Mouse (Mus musculus) CD4-positive, CD25-positive, alpha-beta regulatory T cell, adult 9 weeks (primary cell): Measurements from ENCODE around the gene Cfap157. TPM values are rescaled to one million over a fixed set of nuclear protein-coding genes. Genes with fewer than 3 reads are reported as not detected.

ENCODE experiments used
- polyA plus RNA-seq: library from polyadenylated mRNA; unstranded; fragments of 100-300 nt; shearing (Covaris generic); gene quantifications from one replicate; pipeline ENCODE4 v1.2.1, GENCODE M21; 2017

The Cfap157 gene
- not detected for polyA plus RNA-seq

DNA sequence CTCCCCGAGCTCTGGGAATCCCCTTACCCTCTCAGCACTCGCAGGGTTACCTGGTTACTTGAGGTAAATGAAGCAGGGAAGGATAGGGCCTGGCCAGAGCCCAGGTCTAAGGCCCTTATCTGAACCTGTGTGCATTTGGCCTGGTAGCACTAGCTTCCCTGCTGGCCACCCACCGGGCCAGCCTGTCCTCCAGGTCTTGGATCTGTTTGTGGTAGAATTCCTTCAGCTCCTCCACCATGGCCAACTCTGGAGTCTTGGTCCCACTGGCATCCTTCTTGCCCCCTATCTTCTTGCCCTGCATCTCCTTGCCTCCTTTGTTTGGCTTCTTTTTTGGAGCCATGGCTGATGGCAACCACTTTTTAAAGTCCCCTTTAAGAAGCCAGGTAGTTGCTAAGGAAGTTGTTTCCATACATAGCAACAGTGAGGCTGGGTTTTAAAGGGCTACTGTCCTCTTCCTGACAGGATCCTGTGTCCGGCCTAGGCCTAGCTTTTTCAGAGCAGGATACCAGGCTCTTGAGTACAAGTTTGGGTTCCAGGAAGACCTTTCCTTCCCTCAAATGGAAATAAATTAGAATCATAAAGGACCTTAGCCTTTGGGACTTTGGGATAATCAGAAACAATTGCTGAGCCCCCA, at the start of gene Cfap157:
TSS of gene Cfap157 (minus strand) at position 381 of the 634 bp plus-strand sequence.

DNA sequence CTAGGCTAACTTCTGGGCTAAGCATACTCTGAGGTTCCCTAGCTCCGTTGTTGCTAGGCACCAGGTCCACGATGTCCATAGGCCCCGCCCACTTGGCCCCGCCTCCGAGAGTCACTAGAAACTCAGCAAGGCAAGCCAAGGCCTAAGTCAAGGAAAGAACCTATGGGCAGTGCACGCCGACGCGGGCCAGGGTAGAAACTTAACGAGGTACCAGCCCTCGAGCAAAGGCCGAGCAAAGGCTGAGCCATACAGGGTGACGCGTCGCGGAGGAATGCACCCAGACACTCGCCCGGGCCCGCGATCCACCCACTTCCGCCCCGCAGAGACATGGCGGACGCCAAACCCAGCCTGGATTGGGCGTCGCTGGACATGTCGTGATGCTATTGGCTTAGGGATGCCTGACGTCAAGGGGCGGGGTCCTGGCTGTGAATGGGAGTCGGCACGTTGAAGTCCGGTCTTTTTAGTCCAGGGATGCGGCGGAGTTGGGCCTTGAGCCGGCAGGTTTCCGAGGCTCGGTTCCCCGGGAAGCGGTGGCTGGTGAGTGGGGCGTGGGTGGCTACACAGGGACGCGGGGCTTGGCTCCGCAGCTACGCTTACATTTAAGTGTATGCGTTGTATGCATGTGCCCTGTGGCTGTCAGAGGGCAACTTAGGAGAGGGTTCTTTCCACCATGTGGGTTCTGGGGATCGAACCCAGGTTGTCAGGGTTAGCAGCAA, 8.7 kb downstream of the Cfap157 start, which contains the start of the genes Ttc16 and Ptrh1:
TSS of gene Ttc16 (minus strand) at position 275 of the 716 bp plus-strand sequence.
TSS of gene Ptrh1 (plus strand) at position 428 of the 716 bp plus-strand sequence.

DNA sequence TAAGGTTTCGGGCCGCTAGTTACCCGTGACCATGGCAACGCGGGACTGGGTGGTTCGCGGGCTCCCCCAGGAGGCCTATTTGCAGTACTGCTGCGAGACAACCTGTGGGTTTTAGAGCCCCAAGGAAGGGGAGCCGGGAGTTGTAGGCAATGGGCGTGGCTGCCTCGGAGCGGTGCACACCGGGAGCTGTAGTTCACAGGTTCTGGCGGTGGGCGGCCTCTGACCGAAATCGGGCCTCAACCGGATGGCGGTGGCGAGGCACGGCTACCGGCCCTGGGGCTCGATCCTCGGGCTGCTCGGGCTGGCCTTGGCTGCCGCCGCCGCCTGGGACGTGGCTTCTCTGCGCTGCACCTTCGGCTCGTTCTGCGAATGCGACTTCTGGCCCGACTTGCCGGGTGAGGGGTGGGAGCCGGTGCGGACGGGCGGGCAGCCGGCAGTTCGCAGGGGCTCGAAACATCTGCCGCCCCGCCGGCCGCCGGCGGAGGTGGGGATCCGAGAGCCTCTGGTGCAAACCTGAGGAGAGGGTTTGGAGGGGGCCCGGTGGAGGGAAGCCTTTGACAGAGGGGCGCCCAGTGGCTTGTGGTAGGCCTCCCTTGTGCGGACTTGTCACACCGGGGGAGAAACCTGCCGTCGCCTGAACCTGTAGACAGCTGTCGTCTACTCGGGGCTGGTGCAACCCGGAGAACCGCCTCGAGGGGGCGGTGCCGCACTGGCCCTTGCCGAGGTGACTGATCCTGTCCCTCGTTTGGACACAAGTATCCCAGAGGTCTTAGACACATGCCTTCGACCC, 27.0 kb downstream of the Cfap157 start, which contains the start of gene Tor2a:
TSS of gene Tor2a (plus strand) at position 179 of the 790 bp plus-strand sequence.

DNA sequence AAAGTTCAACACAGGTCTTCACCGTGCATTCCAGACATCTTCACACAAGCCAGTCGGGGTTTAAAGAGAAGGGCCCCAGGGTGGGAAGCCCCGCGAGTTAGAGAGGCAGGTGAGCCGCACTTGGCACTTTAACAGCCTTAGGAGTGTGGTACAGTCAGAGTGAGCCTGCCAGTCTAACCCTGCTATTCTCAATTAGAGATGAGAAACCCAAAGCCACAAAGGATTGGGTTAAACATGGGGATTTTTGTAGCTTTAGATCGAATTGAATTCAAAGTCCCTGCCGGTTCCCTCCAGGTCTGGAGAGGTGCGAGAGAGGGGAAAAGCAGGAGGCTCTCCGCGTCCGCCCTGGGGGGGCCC, 43.3 kb downstream of the Cfap157 start, which contains the start of gene 6330409D20Rik:
TSS of gene 6330409D20Rik (minus strand) at position 101 of the 357 bp plus-strand sequence.

Other genes starting within 250 kb of the Cfap157 start
- 67.8 TPM for gene Fam102a, start 249.1 kb downstream of the Cfap157 start, polyA plus RNA-seq
- gene Dpm2, start 213.6 kb downstream of the Cfap157 start, polyA plus RNA-seq: 161 TPM
- gene Pip5kl1, start 209.6 kb downstream of the Cfap157 start, polyA plus RNA-seq: not detected
- not detected for gene 9430097D07Rik, start 208.7 kb downstream of the Cfap157 start, polyA plus RNA-seq
- 57.7 TPM for gene St6galnac4, start 197.3 kb downstream of the Cfap157 start, polyA plus RNA-seq
- gene St6galnac6, start 184.7 kb downstream of the Cfap157 start, polyA plus RNA-seq: 3.9 TPM
- not detected for gene Ak1, start 162.7 kb downstream of the Cfap157 start, polyA plus RNA-seq
- gene Eng, start 137.8 kb downstream of the Cfap157 start, polyA plus RNA-seq: 0.07 TPM
- gene Fpgs, start 80.3 kb downstream of the Cfap157 start, polyA plus RNA-seq: 22.8 TPM
- gene Cdk9, start 71.4 kb downstream of the Cfap157 start, polyA plus RNA-seq: 27.3 TPM
- gene Sh2d3c, start 63.4 kb downstream of the Cfap157 start, polyA plus RNA-seq: 126 TPM
- 0.50 TPM for gene 6330409D20Rik, start 43.4 kb downstream of the Cfap157 start, polyA plus RNA-seq
- gene Tor2a, start 27.2 kb downstream of the Cfap157 start, polyA plus RNA-seq: 54.6 TPM
- 1.6 TPM for gene Ttc16, start 8.8 kb downstream of the Cfap157 start, polyA plus RNA-seq
- gene Ptrh1, start 8.6 kb downstream of the Cfap157 start, polyA plus RNA-seq: 6.0 TPM
- gene Stxbp1, start 62.8 kb upstream of the Cfap157 start, polyA plus RNA-seq: 3.5 TPM
- gene Fam129b, start 91.7 kb upstream of the Cfap157 start, polyA plus RNA-seq: 0.61 TPM
- 37.6 TPM for gene Rpl12, start 177.1 kb upstream of the Cfap157 start, polyA plus RNA-seq
- gene Lrsam1, start 177.2 kb upstream of the Cfap157 start, polyA plus RNA-seq: 12.5 TPM
- gene Slc2a8, start 197.7 kb upstream of the Cfap157 start, polyA plus RNA-seq: 4.8 TPM